Mouse (Mus musculus): ENCODE measurements at regions not wholly inside any gene's neighbourhood (a gene's known extent, or its start where the extent isn't known, plus 50 kb on each side); places are given as distances from the start of the nearest gene placed in this dataset.
"Not testable (repeated sequence)": the region's sequence is repeated elsewhere in the genome, so short reads cannot be mapped to it uniquely, and the experiment has no call there.

GRCm38 (mm10) chr13:98438206-98438605, 53.6 kb downstream of the Gm10320 start:
- intact Hi-C loops (cut with DNase I), result no loop called here
- DNase-seq, result no peak

- intact Hi-C loops (cut with DNase I), result no loop called here
- no peak for DNase-seq
Measured at GRCm38 (mm10) chr13:98436961-98437360, 54.8 kb downstream of the Gm10320 start.

DNA sequence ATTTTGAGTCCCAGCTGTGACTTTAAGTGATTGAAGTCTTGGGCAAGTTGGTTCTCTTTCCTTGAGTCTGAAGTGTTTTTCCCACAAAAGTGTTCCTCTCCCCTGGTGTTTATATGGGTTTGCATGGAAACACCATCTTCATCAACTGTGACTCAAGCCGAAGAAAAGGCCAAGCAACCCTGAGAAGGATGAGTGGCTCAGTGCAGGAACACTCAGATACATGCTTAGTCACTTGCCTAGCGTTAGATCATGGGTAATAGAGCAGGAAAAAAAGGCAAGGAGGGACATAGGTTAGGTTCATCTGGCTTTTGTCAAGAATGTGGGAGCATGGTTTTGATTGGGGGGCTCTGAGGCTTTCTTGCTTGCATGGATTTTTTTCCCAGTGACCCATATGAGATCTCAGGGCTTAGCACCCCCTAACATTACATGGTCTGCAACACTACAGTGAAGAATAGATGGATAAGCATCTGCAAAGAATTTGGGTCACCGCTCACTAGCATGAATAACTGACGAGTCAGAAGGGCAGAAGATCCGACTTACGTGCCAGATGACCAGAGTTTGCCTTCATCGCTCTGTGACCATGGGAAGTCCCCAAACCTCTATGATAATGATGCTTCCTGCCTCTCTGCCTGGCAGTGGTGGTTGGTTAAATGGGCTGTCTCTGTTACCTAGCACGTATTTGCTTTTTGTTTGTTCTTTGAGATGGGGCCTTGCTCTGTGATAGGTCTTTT, 56.4 kb downstream of the Gm10320 start:
- DNase-seq, result no peak
- intact Hi-C loops (cut with DNase I), result no loop called here

GRCm38 (mm10) chr13:98429851-98430250, 62.0 kb downstream of the Gm10320 start:
- intact Hi-C loops (cut with DNase I), result no loop called here
- no peak for DNase-seq

- intact Hi-C loops (cut with DNase I); DNase-seq: not testable (repeated sequence)
Measured at GRCm38 (mm10) chr13:98427660-98428059, 64.1 kb downstream of the Gm10320 start.

GRCm38 (mm10) chr13:98425026-98425425, 66.8 kb downstream of the Gm10320 start:
- intact Hi-C loops (cut with DNase I), result no loop called here
- DNase-seq, result no peak

DNA sequence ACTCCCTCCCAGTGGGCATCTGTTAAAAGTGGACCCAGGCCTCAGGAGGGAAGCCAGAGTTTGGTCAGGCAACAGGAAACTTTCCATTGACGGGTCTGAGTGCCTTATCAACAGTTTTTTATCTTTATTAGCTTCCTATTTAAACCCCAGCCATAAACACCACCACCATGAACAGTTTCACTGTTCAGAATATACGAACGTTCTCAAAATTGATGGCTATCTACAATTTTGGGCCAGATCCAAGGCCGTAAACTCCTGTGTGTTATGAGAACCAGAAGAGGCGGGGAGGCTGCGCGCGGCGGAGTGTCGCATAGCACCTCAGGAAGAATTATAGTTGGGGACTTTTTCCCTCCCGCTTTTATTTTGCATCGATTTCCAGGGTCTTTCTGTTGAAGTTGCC, 67.8 kb downstream of the Gm10320 start:
- intact Hi-C loops (cut with DNase I), result no loop called here
- DNase-seq, result no peak

GRCm38 (mm10) chr13:98420419-98421043, 66.5 kb downstream of the Foxd1 start:
- DNase-seq, result no peak
- intact Hi-C loops (cut with DNase I), result no loop called here

- intact Hi-C loops (cut with DNase I), result no loop called here
- no peak for DNase-seq
Measured at GRCm38 (mm10) chr13:98417736-98418135, 63.7 kb downstream of the Foxd1 start.

- DNase-seq, result no peak
- intact Hi-C loops (cut with DNase I), result no loop called here
Measured at GRCm38 (mm10) chr13:98416457-98416856, 62.4 kb downstream of the Foxd1 start.

GRCm38 (mm10) chr13:98414851-98415250, 60.8 kb downstream of the Foxd1 start:
- DNase-seq, result peak; percentile 28 to 46
- intact Hi-C loops (cut with DNase I), result no loop called here

GRCm38 (mm10) chr13:98413233-98413632, 59.2 kb downstream of the Foxd1 start:
- no peak for DNase-seq
- intact Hi-C loops (cut with DNase I), result no loop called here
